Mouse (Mus musculus) forebrain, embryonic 10.5 days (tissue): ENCODE results near the gene Frs2. TPM values are rescaled to one million over a fixed set of nuclear protein-coding genes. Genes with fewer than 3 reads are reported as not detected.
A peak's percentile ranks its signal among the peaks of the same experiment; 100 is the strongest.

Experiments
- DNase-seq: peaks from one replicate; pipeline ENCODE4 v3.0.0-alpha.2; 2017; ENCODE audit warnings: low spot score; ENCODE audit errors: extremely low spot score
- H3K27ac ChIP-seq: fragments of 300-500 bp; sonication (generic); 2 replicates; pipeline ENCODE4 v1.5.1; 2016; ENCODE audit warnings: mild to moderate bottlenecking
- H3K27me3 ChIP-seq: fragments of 300-500 bp; sonication (generic); 2 replicates; pipeline ENCODE4 v1.6.1; 2016; ENCODE audit warnings: mild to moderate bottlenecking; ENCODE audit not compliant: poor library complexity, severe bottlenecking
- H3K36me3 ChIP-seq: fragments of 300-500 bp; sonication (generic); replicated peaks from 2 replicates; pipeline ENCODE4 v1.6.1; 2016; ENCODE audit warnings: mild to moderate bottlenecking, moderate library complexity
- H3K4me1 ChIP-seq: fragments of 300-500 bp; sonication (generic); 2 replicates; pipeline ENCODE4 v1.6.1; 2016
- H3K4me3 ChIP-seq: fragments of 300-500 bp; sonication (generic); 2 replicates; pipeline ENCODE4 v1.5.1; 2016; ENCODE audit warnings: mild to moderate bottlenecking, moderate library complexity
- H3K9me3 ChIP-seq: fragments of 300-500 bp; sonication (generic); 2 replicates; pipeline ENCODE4 v1.6.1; 2016; ENCODE audit warnings: mild to moderate bottlenecking, moderate library complexity
- WGBS: fragments of 180-500 bp; shearing (Covaris S2); methylation state at CpG from one replicate; pipeline ENCODE4 v1.1.7; 2016; 5-methylcytosine and 5-hydroxymethylcytosine counted together
- polyA plus RNA-seq: library from polyadenylated mRNA; unstranded; fragments of >200 nt; fragmentation: Nextera tagmentation; extraction: Ambion mirVana; gene quantifications from 2 replicates; pipeline ENCODE4 v1.2.1, GENCODE M21; 2016

Gene Frs2
- polyA plus RNA-seq, 1 experiment from 2014 or later = 15.8 TPM

DNA sequence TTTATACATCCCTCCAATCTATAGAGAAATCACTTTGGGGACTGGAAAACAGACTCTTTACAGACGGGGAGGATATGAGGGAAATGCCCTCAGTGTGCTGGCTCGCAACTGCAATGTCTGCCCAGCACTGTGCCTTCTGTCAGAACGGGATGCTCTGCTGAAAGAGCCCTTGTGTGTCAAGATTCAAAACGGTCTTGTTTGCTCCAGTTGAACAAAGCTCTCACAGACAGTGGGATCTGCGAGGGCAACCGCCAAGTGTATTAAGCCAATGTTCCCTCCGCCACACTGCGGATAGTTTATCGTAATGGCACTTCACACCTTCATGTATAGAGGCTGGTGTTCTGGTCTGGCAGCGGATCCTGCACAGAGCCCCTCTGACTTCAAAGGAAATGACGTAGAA, 14.3 kb upstream of the Frs2 start:
- Histone ChIP-seq H3K36me3 (no peaks in the 10 kb centered on the region), H3K9me3 (no peaks in the 10 kb centered on the region), H3K27me3 (no peaks in the 10 kb centered on the region), H3K4me1 (no peaks in the 10 kb centered on the region), H3K27ac (no peak overlapping the region), H3K4me3 (no peak overlapping the region)
- no peak for DNase-seq
- 70% methylated on average over 11 of the region's 11 CpGs for WGBS

DNA sequence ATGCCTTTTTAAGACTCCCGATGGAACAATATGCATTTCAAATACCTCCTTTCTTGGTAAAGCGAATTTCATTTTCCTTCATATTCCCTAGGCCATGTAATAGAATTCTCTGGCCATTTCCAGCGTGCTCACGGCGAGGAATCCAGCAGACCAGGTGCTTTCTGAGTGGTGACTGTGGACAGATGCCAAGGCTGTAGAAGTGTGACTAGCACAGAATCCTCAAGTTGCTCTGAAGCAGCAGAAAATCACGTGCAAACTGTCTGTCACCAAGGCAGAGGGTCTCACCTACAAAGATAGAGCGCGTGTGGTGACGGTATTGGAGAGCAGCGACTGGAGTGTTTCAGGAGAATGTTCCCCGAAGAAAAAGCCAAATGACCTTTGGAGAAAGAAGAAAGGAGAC, 11.8 kb upstream of the Frs2 start:
- H3K4me3 ChIP-seq = no peak overlapping the region
- DNase-seq = no peak
- no peaks in the 10 kb centered on the region for H3K9me3 ChIP-seq
- no peaks in the 10 kb centered on the region for H3K4me1 ChIP-seq
- WGBS = 92% methylated on average over 11 of the region's 11 CpGs
- no peaks in the 10 kb centered on the region for H3K27me3 ChIP-seq
- no peak overlapping the region for H3K27ac ChIP-seq
- H3K36me3 ChIP-seq = no peaks in the 10 kb centered on the region

DNA sequence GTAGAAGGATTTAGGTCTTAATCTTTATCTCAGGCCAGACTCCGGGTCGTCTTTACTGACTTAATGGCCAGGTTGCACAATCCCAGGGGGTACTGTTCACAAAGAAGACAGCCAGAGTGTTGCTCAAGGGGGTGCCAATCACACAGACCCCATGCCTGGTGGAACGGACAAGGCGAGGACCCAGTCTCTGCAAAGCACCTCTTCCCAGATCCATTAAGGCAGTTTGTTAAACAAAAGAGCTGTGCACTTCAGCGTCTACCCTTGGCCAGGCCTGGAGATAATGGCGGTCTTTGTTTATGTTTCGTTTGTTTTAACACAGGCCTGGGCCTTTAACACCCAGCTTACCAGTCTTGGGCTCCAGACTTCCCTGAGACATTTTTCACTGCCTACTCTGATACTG, 3.9 kb upstream of the Frs2 start:
- WGBS = 2% methylated on average over 7 of the region's 7 CpGs
- peaks cover 43% of the 10 kb centered on the region for H3K4me1 ChIP-seq
- peaks cover 36% of the 10 kb centered on the region for H3K27me3 ChIP-seq
- DNase-seq = peak; percentile 31
- H3K36me3 ChIP-seq = no peaks in the 10 kb centered on the region
- H3K27ac ChIP-seq = peak overlapping the region; percentile 51
- H3K9me3 ChIP-seq = no peaks in the 10 kb centered on the region
- no peak overlapping the region for H3K4me3 ChIP-seq

DNA sequence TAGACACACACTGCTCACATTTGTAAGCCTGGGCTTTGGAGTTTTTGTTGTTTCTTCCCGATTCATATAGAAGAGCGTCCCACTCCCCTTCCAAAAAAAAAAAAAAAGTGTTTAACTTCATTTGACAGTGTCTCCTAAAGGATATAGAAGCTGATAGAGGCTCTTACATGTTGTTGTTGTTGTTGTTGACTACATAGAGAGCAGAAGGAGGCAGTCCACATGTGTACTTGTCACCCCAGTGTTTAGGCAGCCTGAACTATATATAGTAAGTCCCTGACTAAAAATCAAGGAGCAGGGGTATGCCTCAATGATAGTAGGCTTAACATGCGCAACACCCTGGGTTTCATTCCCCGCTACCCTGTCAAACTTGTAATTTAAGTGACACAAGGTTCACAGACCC, 3.3 kb upstream of the Frs2 start:
- Histone ChIP-seq H3K27me3 (peaks cover 36% of the 10 kb centered on the region), H3K4me1 (peaks cover 48% of the 10 kb centered on the region), H3K9me3 (no peaks in the 10 kb centered on the region), H3K27ac (no peak overlapping the region), H3K36me3 (no peaks in the 10 kb centered on the region), H3K4me3 (0 out of 2 replicates have a peak overlapping the region, but pooled peaks have one; percentile 23)
- DNase-seq = no peak
- 25% methylated on average over 4 of the region's 4 CpGs for WGBS

DNA sequence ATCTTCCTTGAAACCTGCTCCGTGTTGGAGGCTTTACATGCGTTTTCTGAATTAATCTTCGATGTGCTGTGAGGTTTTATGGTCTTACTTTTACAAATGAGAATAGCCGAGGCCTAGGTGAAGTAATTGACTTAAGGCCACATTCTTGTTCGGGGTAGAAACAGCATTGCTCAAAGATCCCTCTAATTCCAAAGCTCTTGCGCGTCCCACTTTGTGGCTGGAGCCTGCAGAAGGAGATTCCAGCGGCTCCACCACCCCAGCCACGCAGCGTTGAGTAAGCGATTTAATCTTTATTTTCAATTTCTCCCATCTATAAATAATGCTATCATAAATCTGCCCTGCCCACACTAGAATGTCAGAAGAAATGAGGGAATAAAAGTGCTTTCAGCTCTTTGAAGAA, 2.9 kb upstream of the Frs2 start:
- Histone ChIP-seq H3K4me3 (0 out of 2 replicates have a peak overlapping the region, but pooled peaks have one; percentile 23), H3K27ac (no peak overlapping the region), H3K27me3 (peaks cover 36% of the 10 kb centered on the region), H3K4me1 (peaks cover 53% of the 10 kb centered on the region), H3K9me3 (no peaks in the 10 kb centered on the region), H3K36me3 (no peaks in the 10 kb centered on the region)
- DNase-seq = no peak
- 4% methylated on average over 11 of the region's 11 CpGs for WGBS

DNA sequence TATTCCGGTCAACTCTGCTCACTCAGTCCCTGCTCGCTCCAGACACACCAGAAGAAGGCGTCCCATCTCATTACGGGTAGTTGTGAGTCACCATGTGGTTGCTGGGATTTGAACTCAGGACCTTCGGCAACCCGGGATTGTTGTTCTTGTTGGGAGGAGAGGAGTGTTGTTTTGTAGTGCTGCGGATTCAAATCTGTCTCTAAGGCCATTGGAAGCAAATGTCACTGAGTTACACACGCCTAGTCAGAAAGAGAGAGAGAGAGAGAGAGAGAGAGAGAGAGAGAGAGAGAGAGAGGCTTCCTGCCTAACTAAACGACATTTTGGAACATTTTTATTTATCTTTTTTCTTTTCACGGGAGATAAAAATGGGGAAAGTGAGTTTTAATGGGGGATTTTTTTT, 2.4 kb upstream of the Frs2 start:
- Histone ChIP-seq H3K27ac (no peak overlapping the region), H3K4me3 (peak overlapping the region; percentile 70; the same call in 1 of the 2 replicates), H3K27me3 (peaks cover 36% of the 10 kb centered on the region), H3K36me3 (no peaks in the 10 kb centered on the region), H3K4me1 (peaks cover 55% of the 10 kb centered on the region), H3K9me3 (no peaks in the 10 kb centered on the region)
- 9% methylated on average over 10 of the region's 10 CpGs for WGBS
- no peak for DNase-seq

DNA sequence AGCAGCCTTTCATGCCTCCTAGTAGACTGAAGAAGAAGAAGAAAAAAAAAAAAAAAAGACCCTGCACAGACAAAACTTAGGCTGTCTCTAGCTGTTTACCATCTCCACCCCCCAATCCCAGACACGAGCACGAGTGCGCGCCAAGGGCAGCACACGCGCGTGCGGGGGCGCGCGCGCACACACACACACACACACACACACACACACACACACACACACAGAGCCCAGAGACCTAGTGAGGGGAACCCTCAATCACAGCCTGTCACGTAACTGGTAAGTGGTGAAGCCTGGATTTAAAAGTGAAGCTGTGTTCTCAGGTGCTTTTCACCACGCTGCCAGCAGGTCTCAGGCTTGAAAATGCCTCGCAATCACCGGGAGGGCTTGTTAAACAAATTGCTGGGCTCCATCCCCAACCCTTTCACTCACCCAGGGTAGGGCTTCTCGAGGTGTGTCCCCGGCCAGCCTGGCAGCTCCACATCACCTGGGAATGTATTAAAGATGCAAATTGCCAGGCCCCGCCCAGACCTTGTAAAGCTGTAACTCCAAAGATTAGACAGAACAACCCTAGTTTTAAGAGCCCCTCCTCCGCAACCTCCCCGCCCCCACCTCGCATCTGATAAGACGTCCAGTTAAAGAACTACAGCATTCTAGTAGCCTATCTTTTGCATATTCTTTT, 1.7 kb upstream of the Frs2 start:
- Histone ChIP-seq H3K27me3 (peaks cover 36% of the 10 kb centered on the region), H3K27ac (0 out of 2 replicates have a peak overlapping the region, but pooled peaks have one; percentile 40), H3K9me3 (no peaks in the 10 kb centered on the region), H3K4me1 (peaks cover 57% of the 10 kb centered on the region), H3K4me3 (peak overlapping the region; percentile 70), H3K36me3 (no peaks in the 10 kb centered on the region)
- DNase-seq = peak; percentile 42
- 2% methylated on average over 20 of the region's 23 CpGs for WGBS

DNA sequence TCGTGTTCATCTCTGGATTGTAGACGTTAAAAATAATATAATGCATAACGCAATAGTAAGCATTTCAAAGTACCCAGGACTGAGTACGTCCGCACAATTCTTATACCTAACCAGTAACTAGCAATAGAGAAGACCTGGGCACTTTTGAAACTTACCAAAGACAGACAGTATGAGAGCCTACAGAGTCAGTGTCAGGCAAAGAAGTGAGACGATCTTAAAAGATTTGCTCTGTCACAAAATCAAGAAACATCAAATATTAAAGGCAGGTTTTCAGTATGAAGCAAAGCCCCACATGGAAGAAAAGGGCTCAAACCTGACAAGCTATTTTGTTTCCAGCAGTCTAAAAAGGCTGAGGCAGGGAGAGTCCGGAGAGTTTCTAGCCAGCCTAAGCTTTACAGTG, 907 bp upstream of the Frs2 start:
- 15% methylated on average over 7 of the region's 7 CpGs for WGBS
- Histone ChIP-seq H3K9me3 (no peaks in the 10 kb centered on the region), H3K4me3 (peak overlapping the region; percentile 70), H3K27me3 (peaks cover 36% of the 10 kb centered on the region), H3K27ac (no peak overlapping the region), H3K36me3 (no peaks in the 10 kb centered on the region), H3K4me1 (peaks cover 57% of the 10 kb centered on the region)
- DNase-seq = no peak

DNA sequence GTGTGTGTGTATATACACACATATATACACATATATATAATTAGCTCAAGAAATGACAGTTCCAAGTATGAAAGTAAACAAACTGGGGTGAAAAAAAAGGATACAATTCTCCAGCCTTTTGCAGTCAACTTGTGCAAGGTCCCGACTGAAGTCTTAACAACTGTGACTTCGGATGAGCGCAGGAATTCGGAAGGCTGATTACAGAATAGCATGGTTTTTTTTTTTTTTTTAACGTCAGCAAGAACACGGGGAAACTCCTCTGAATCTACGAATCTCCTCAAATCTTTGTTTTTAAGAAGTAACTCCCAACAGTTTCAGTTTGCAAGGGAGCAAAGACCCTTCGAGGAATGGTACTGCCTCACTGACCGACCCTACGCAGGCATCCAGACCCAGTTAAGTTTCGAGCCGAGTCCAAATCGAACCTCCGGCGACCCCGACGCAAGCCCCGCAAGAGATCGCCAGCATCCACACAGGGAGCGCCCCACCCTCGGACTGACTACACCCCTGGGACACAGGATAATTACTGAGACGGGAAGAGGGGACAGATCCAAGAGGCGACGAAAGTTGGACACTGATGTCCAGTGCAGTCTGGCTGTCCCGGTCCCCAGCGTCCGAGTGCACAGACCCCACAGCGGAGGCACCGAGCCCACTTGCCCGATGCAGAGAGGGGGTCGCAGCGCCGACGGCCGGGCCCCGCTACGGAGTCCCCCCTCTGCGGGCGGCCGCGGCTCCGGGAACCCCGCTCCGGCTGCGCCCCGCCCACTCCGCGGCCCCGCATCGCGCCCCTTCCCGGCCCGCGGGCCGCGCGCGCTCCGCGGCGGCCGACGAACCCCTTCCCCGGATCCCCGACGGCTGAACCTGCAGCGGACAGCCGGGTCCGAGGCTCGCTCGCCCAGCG, 622 bp downstream of the Frs2 start:
- H3K4me3 ChIP-seq = peak overlapping the region; percentile 70
- no peaks in the 10 kb centered on the region for H3K36me3 ChIP-seq
- under 1% methylated on average over 71 of the region's 72 CpGs for WGBS
- peak overlapping the region; percentile 95 for H3K27ac ChIP-seq
- peaks cover 36% of the 10 kb centered on the region for H3K27me3 ChIP-seq
- peak; percentile 39 for DNase-seq
- no peaks in the 10 kb centered on the region for H3K9me3 ChIP-seq
- H3K4me1 ChIP-seq = peaks cover 57% of the 10 kb centered on the region

DNA sequence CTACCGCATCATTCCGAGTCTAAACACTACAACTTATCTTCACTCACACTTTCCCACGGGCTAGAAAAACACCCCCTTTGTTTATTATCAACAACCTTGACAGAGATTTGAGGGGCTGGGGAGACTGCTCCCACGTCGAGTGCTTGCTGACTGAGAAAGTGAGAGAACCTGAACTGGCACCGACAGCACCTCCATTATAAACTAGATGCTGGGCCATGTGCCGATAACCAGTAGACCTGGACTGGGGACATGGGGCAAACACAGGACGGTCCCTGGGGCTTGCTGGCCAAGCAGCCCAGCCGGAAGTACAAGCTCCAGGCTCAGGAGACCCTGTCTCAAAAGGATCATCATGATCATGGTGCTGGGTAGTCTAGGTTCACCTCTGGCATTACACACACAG, 1.9 kb downstream of the Frs2 start:
- no peak overlapping the region for H3K27ac ChIP-seq
- 0 out of 2 replicates have a peak overlapping the region, but pooled peaks have one; percentile 70 for H3K4me3 ChIP-seq
- peaks cover 25% of the 10 kb centered on the region for H3K27me3 ChIP-seq
- H3K4me1 ChIP-seq = peaks cover 51% of the 10 kb centered on the region
- 68% methylated on average over 9 of the region's 9 CpGs for WGBS
- DNase-seq = no peak
- H3K9me3 ChIP-seq = no peaks in the 10 kb centered on the region
- H3K36me3 ChIP-seq = no peaks in the 10 kb centered on the region

DNA sequence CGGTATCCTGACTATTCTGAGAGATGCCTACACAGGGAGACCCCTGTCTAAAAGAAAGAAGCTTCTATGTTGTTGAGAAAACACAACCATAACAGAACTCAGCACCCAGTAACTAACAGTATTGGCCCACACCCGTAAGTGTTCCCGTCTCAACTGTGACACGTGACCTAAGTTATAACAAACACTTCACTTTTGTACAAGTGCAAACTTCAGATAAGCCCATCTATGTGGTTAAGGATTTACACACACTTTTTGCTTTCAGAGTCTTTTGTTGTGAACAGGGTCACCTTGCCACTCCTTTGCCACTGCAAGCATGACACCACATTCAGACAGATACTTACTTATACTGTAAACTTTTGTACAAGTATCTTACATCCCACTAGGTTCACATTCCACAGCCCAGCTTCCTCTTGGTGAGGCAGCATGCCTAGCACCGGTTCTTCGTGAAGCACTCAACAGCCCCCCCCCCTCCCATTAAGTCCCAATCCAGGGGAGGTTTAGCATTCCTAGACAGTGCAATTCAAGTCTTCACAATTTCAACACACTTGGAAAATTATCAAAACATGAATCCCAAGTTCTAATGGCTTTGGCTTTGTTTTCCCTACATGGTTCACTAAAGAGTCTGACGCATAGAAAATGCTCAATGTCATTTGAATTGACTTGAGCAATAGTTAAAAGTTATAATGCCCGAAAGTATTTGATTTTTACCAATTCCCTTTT, 2.6 kb downstream of the Frs2 start:
- DNase-seq = no peak
- Histone ChIP-seq H3K27ac (no peak overlapping the region), H3K9me3 (no peaks in the 10 kb centered on the region), H3K27me3 (peaks cover 19% of the 10 kb centered on the region), H3K4me1 (peaks cover 44% of the 10 kb centered on the region), H3K36me3 (no peaks in the 10 kb centered on the region), H3K4me3 (no peak overlapping the region)
- 89% methylated on average over 8 of the region's 8 CpGs for WGBS

DNA sequence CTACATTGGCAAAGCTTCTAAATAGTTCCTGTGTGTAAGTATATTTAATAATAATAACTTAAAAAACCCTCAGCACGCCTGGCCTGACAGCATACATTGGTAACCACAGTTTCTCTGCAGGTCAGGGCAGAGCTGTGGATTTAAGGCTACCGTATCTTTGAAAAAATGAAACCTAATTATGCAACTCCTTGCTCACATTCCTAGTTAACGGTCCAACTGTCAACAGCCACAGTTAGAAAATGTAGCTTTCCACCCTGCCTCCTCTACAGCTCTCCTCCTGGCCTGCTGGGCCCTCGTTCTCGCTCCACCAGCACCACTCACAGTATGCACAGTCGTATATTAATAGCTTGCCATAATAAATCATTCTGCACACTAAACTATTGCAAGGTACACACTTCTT, 3.7 kb downstream of the Frs2 start:
- no peak overlapping the region for H3K27ac ChIP-seq
- 89% methylated on average over 6 of the region's 6 CpGs for WGBS
- peaks cover 34% of the 10 kb centered on the region for H3K4me1 ChIP-seq
- H3K36me3 ChIP-seq = no peaks in the 10 kb centered on the region
- H3K27me3 ChIP-seq = peaks cover 8% of the 10 kb centered on the region
- H3K4me3 ChIP-seq = no peak overlapping the region
- no peaks in the 10 kb centered on the region for H3K9me3 ChIP-seq
- DNase-seq = no peak
